Mouse (Mus musculus): ENCODE data around the gene Hbb-bh2. TPM values are rescaled to one million over a fixed set of nuclear protein-coding genes. Genes with fewer than 3 reads are reported as not detected.
A peak's percentile ranks its signal among the peaks of the same experiment; 100 is the strongest.
"Not testable (repeated sequence)": the region's sequence is repeated elsewhere in the genome, so short reads cannot be mapped to it uniquely, and the experiment has no call there.

The Hbb-bh2 gene
- polyA plus RNA-seq, 1 experiment from 2014 or later: not detected

DNA sequence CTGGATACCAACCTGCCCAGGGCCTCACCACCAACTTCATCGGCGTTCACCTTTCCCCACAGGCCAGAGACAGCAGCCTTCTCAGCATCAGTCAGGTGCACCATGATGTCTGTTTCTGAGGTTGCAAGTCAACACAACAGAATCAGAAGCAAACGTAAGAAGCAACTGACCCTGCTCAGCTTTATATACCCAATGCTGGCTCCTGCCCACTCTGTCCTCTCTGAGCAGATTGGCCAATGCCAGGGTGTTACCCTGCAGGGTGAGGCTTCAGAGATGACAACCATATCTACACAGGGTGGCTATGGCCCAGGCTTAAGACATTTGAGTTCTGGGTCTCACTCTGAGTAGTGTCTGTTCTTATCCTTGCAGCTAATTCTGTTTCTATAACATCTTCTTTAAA lies 26.6 kb downstream of the Hbb-bh2 start, which contains the start of gene Hbb-bt:
Hbb-bt (minus strand) TSS at position 231 of the 400 bp plus-strand sequence.
- no peaks in the 10 kb centered on the region; the same call in 1 of the 2 replicates for H3K4me1 ChIP-seq (ENCODE audit: insufficient read depth)
- H3K9ac ChIP-seq (replicated peaks): peak within 1 kb of the TSS; percentile 49
- peak; percentile 76 for DNase-seq
- ATAC-seq: peak; percentile 85
- no peaks in the 10 kb centered on the region for H3K36me3 ChIP-seq (replicated peaks; ENCODE audit: insufficient read depth, low read length)
- WGBS (ENCODE audit: insufficient replicate concordance): 65% methylated on average over 3 of the region's 3 CpGs
- H3K9me3 ChIP-seq (ENCODE audit: low read length): no peaks in the 10 kb centered on the region
- no peaks in the 10 kb centered on the region for H3K27me3 ChIP-seq (ENCODE audit: insufficient read depth, low read length)
- TF ChIP-seq CTCF (IDR thresholded peaks at IDR 0.05; ENCODE audit: low read depth): no peak
- TF ChIP-seq EP300 (IDR thresholded peaks at IDR 0.05; ENCODE audit: low read depth): peak; percentile 80; the same call in 1 of the 2 replicates
- H3K4me2 ChIP-seq (ENCODE audit: low read depth, low read length): peak within 1 kb of the TSS; percentile 43
- peak within 1 kb of the TSS; percentile 78 for H3K27ac ChIP-seq (ENCODE audit: low read depth)
- peak within 1 kb of the TSS; percentile 39 for H3K4me3 ChIP-seq (ENCODE audit: low read depth, low read length)

DNA sequence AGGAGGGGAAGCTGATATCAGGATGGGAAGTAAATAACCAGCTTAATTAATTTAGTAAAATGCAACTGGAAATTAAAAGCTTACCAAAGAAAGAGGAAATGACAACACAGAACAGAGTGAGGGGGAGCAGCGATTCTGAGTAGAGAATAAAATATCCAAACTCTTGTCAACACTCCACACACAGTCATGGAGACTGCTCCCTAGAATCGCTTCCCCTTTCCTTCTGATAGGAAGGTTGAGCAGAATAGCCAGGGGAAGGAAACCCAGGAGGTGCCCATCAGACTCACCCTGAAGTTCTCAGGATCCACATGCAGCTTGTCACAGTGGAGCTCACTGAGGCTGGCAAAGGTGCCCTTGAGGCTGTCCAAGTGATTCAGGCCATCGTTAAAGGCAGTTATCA lies 27.2 kb downstream of the Hbb-bh2 start:
- peak; percentile 6 for ATAC-seq
- DNase-seq; H3K36me3 ChIP-seq (replicated peaks; ENCODE audit: insufficient read depth, low read length); H3K4me2 ChIP-seq (ENCODE audit: low read depth, low read length); H3K9ac ChIP-seq (replicated peaks); H3K27ac ChIP-seq (ENCODE audit: low read depth); H3K9me3 ChIP-seq (ENCODE audit: low read length); H3K4me1 ChIP-seq (ENCODE audit: insufficient read depth); H3K27me3 ChIP-seq (ENCODE audit: insufficient read depth, low read length): not testable (repeated sequence)
- peak overlapping the region; percentile 39 for H3K4me3 ChIP-seq (ENCODE audit: low read depth, low read length)
- no CpG with 5 or more reads among the region's 3 CpGs for WGBS (ENCODE audit: insufficient replicate concordance)

DNA sequence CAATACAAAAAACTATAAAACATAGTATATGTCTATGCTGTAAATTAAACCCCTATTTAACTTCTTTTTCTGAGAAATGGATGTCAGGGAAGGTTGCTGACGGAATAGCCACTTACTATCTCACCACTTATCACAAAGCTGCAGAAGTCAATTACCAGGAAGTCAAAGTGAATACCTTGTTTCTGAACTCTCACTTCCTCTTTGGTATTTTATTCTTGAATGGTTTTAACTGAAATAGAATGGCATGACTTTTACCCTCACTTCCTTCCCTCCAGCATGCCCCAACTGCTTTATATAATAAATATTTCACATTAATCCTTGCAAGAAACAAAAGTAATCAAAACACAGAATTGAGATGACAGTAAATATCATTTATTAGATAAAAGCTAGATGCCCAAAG lies 28.1 kb downstream of the Hbb-bh2 start:
- peaks cover 3% of the 10 kb centered on the region; the same call in 1 of the 2 replicates for H3K4me1 ChIP-seq (ENCODE audit: insufficient read depth)
- peak overlapping the region; percentile 72 for H3K9ac ChIP-seq (replicated peaks)
- peak overlapping the region; percentile 57 for H3K4me2 ChIP-seq (ENCODE audit: low read depth, low read length)
- 24% methylated on average over 1 of the region's 1 CpGs for WGBS (ENCODE audit: insufficient replicate concordance)
- no peaks in the 10 kb centered on the region for H3K36me3 ChIP-seq (replicated peaks; ENCODE audit: insufficient read depth, low read length)
- no peaks in the 10 kb centered on the region for H3K9me3 ChIP-seq (ENCODE audit: low read length)
- peak; percentile 75 for TF ChIP-seq EP300 (IDR thresholded peaks at IDR 0.05; ENCODE audit: low read depth)
- TF ChIP-seq CTCF (IDR thresholded peaks at IDR 0.05; ENCODE audit: low read depth): no peak
- no peak for DNase-seq
- ATAC-seq: no peak
- H3K4me3 ChIP-seq (ENCODE audit: low read depth, low read length): peak overlapping the region; percentile 55
- no peaks in the 10 kb centered on the region for H3K27me3 ChIP-seq (ENCODE audit: insufficient read depth, low read length)
- peak overlapping the region; percentile 96 for H3K27ac ChIP-seq (ENCODE audit: low read depth)

DNA sequence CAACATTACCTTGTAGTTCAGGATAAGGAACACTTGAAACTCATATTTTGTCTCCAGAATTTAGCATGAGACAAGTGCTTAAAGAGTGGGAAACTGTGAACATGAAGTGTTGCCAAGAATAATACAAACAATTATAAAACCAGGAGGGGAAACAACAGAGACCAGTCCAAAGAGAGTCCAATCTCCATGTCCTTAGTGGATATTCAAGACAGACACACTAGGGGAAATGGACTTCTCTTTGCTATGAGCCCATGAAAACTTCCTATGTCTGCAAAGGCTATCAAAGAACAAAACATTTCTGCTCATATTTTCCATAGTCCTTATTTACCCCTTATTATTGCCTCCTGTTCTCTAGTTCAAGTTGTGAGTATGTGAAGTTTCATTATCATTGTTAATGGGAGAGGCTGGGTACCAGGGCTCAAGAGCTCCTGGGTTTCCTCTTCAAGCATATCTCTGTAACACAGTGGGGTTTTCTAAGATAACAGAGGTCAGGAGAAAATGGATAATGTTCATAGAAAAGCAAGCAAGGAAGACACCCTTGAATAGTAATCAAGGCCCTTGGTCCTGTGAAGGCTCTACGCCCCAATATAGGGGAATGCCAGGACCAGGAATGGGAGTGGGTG lies 29.0 kb downstream of the Hbb-bh2 start:
- Histone ChIP-seq H3K36me3 (replicated peaks; ENCODE audit: insufficient read depth, low read length) (no peaks in the 10 kb centered on the region), H3K4me3 (ENCODE audit: low read depth, low read length) (peak overlapping the region; percentile 37), H3K4me2 (ENCODE audit: low read depth, low read length) (peak overlapping the region; percentile 47), H3K27ac (ENCODE audit: low read depth) (peak overlapping the region; percentile 90), H3K4me1 (ENCODE audit: insufficient read depth) (peaks cover 3% of the 10 kb centered on the region; the same call in 1 of the 2 replicates), H3K9me3 (ENCODE audit: low read length) (no peaks in the 10 kb centered on the region), H3K9ac (replicated peaks) (peak overlapping the region; percentile 64), H3K27me3 (ENCODE audit: insufficient read depth, low read length) (no peaks in the 10 kb centered on the region)
- no peak for TF ChIP-seq CTCF (IDR thresholded peaks at IDR 0.05; ENCODE audit: low read depth)
- peak; percentile 92 for TF ChIP-seq EP300 (IDR thresholded peaks at IDR 0.05; ENCODE audit: low read depth)
- DNase-seq: no peak
- peak; percentile 1; the same call in 1 of the 2 replicates for ATAC-seq
- WGBS (ENCODE audit: insufficient replicate concordance): 48% methylated on average over 1 of the region's 1 CpGs

DNA sequence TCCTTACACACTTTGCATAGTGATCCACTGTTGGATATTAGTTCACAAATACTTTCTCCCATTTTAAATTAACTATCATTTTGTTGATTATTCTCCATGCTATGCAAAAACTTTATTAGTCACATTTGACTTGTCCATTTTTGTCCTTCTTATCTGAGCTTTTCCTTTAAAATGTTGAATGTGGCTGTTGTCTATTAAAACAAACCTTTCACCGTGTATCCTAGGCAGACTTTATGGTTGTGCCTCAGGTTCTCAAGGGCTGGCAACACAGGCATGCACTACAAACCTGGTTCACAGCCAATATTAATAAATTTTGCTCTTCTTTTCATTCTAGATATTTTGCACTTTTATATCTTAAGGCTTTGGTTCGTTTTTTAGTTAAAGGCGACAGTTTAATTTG lies 29.6 kb downstream of the Hbb-bh2 start:
- H3K27ac ChIP-seq (ENCODE audit: low read depth): peak overlapping the region; percentile 90
- no peak for DNase-seq

DNA sequence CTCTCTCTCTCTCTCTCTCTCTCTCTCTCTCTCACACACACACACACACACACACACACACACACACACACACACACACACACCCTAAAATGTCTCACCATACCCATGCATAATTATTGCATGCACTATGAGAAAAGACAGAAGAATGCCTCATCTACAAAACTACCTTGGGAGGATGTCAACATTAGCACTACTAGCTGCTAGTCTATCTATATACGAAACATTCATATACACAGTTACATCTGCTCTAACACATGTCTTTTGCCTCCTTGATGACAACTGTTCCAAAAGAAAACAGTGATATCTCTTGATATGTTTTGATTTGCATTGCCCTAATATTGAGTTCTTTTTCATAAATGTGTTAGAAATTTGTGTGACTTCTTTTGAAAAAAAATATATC lies 30.0 kb downstream of the Hbb-bh2 start:
- H3K4me3 ChIP-seq (ENCODE audit: low read depth, low read length): peak overlapping the region; percentile 37; the same call in 1 of the 2 replicates
- peak overlapping the region; percentile 90 for H3K27ac ChIP-seq (ENCODE audit: low read depth)
- no peaks in the 10 kb centered on the region for H3K9me3 ChIP-seq (ENCODE audit: low read length)
- 61% methylated on average over 1 of the region's 1 CpGs for WGBS (ENCODE audit: insufficient replicate concordance)
- no peaks in the 10 kb centered on the region for H3K36me3 ChIP-seq (replicated peaks; ENCODE audit: insufficient read depth, low read length)
- no peak overlapping the region for H3K9ac ChIP-seq (replicated peaks)
- peak overlapping the region; percentile 20; the same call in 1 of the 2 replicates for H3K4me2 ChIP-seq (ENCODE audit: low read depth, low read length)
- no peaks in the 10 kb centered on the region for H3K27me3 ChIP-seq (ENCODE audit: insufficient read depth, low read length)
- peak; percentile 27 for ATAC-seq
- DNase-seq: no peak
- TF ChIP-seq EP300 (IDR thresholded peaks at IDR 0.05; ENCODE audit: low read depth): peak; percentile 52
- TF ChIP-seq CTCF (IDR thresholded peaks at IDR 0.05; ENCODE audit: low read depth): no peak
- H3K4me1 ChIP-seq (ENCODE audit: insufficient read depth): peaks cover 3% of the 10 kb centered on the region; the same call in 1 of the 2 replicates

More for the DNA sequence above, 29.6 kb downstream of the Hbb-bh2 start:
- H3K27me3 ChIP-seq (ENCODE audit: insufficient read depth, low read length): no peaks in the 10 kb centered on the region
- no peak for TF ChIP-seq CTCF (IDR thresholded peaks at IDR 0.05; ENCODE audit: low read depth)
- TF ChIP-seq EP300 (IDR thresholded peaks at IDR 0.05; ENCODE audit: low read depth): peak; percentile 33
- peak overlapping the region; percentile 37; the same call in 1 of the 2 replicates for H3K4me3 ChIP-seq (ENCODE audit: low read depth, low read length)
- peak; percentile 1; the same call in 1 of the 2 replicates for ATAC-seq
- H3K36me3 ChIP-seq (replicated peaks; ENCODE audit: insufficient read depth, low read length): no peaks in the 10 kb centered on the region
- 60% methylated on average over 3 of the region's 3 CpGs for WGBS (ENCODE audit: insufficient replicate concordance)
- peak overlapping the region; percentile 47; the same call in 1 of the 2 replicates for H3K4me2 ChIP-seq (ENCODE audit: low read depth, low read length)
- no peaks in the 10 kb centered on the region for H3K9me3 ChIP-seq (ENCODE audit: low read length)
- H3K9ac ChIP-seq (replicated peaks): no peak overlapping the region
- peaks cover 3% of the 10 kb centered on the region; the same call in 1 of the 2 replicates for H3K4me1 ChIP-seq (ENCODE audit: insufficient read depth)
